Mouse (Mus musculus) cerebellum, adult 9-10 months (tissue): ENCODE measurements around the gene Slc2a13.
A peak's percentile ranks its signal among the peaks of the same experiment; 100 is the strongest.

Source experiments
- DNase-seq: peaks from one replicate; pipeline ENCODE4 v3.0.0; 2022

Gene Slc2a13

DNA sequence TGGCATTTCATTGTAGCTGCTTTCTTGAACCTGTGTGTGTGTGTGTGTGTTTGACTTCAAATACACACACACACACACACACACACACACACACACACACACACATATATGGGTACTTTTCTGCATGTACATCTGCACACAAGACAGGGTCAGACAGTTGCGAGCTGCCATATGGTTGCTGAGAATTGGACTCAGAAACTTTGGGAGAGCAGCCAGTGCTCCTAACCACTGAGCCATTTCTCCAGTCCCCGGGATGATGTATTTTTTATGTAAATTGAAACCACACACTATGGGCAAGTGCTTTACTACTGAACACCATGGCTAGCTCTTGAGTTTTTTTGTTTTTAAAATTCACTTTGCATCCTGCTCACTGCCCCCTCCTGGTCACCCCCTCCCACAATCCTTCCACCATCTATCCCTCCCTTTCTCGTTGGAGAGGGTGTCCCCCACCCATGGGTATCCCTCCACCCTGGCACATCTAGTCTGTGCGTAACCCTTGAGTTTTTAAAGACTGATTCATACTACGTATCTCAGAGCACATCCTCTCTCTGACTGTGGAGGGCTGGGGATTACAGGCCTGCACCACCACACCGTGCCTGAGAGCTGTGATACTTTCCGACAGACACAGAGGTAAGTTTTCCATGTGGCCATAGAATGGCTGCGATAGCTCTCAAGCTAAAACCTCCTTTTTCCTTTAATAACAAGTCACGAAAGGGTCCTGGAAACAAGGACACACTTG lies 200.4 kb downstream of the Slc2a13 start:
- DNase-seq, result no peak

DNA sequence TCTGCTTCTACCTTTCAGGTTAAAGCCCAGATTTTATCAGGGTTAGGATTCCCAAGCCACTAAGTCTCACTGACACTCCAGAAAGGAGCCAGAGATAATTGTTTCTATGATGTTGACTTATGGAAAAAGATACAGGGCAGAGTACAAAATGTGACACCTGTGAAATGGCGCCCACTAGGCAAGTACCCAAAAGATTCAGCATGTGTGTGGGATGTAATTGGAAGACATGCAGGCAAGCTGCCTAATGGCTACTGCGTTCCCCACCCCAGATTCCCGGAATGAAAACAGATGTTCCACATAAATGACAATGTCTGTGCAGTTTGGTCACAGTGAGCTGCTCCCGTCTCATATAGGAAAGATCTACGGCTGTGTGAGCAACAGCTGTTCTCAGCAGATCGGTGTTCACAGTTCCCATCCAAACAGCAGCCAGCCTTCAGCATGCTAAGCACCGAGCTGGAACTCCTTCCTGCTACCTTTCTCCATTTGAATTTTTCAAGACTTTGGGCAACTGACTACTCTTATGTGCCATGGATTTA lies 201.1 kb downstream of the Slc2a13 start:
- no peak for DNase-seq

DNA sequence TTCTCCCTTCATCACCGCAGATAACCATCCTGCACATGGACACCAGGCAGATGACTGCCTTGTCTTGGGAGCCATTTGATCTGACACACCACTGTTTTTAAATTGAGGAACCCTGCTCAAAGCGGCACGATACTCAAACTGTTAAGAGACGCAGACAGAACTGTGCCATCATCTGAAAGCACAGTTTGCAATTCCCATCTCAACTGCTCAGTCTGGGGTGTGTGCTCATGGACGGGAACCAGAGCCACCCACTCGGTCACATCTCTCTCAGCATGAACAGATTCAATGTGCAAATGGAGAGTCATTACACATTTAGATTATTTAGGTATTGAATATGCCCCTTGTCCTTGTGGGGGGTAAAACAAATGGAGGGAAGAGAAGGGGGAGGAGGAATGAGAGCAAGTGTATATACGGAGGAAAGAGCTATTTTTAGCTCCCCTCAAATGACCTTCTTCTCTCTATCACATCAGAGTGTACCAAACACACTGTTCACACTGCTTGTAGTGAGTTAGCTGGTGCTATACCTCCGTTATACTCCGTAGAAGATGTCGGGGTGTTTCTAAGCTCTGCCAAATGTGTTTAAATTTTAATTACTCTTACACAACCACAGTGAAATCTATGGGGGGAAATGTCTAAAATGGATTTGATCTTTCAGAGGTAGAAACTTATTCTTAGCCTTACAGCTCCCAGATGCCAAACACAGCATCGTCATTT lies 203.2 kb downstream of the Slc2a13 start:
- DNase-seq, result no peak

- DNase-seq, result peak; percentile 44
These were observed 212.6 kb downstream of the Slc2a13 start for GRCm38 (mm10) chr15:91360495-91360894.

GRCm38 (mm10) chr15:91351006-91351405 lies 222.1 kb downstream of the Slc2a13 start:
- DNase-seq, result no peak

- DNase-seq, result no peak
These were observed 234.7 kb downstream of the Slc2a13 start for GRCm38 (mm10) chr15:91338350-91338749.

- DNase-seq, result no peak
These were observed 238.6 kb downstream of the Slc2a13 start for GRCm38 (mm10) chr15:91334416-91334900.

DNA sequence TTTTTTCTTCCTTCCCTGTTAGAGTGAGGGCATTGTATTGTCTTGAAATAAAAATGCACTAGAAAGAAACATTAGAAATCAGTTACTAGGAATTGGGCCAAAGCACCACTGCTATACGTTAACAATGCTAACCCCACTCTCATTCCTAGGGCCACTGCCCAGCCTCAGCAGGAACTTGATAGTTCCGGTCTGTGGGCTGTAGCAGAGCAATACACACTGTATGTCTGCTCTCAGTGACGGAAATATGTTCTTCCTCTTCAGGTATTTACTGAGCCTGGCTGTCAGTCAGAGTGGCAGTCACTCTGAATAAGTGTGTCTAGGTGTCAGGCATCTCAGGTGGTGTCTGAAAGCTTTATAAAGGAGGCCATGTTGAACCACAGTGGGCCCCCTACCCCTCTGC lies 245.3 kb downstream of the Slc2a13 start:
- no peak for DNase-seq

DNA sequence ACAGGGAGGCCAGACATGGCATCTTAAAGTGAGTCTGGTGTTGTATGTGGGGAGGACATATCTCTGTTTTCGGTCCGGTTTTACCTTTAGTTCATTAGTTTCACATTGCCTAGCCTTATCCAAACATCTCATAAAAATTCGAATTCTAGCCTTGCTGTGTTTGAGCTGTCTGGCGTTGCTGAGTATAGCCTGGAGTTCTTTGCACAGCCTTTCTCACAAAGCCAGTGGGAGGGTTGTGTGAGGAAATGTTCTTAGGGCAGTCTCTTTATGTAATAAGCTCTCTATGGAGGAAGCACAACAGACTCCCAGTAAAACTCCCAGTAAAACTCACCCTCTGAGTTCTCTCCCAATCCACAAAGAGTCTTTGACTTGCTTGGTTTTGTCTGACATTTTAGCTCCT lies 246.0 kb downstream of the Slc2a13 start:
- DNase-seq, result no peak

DNA sequence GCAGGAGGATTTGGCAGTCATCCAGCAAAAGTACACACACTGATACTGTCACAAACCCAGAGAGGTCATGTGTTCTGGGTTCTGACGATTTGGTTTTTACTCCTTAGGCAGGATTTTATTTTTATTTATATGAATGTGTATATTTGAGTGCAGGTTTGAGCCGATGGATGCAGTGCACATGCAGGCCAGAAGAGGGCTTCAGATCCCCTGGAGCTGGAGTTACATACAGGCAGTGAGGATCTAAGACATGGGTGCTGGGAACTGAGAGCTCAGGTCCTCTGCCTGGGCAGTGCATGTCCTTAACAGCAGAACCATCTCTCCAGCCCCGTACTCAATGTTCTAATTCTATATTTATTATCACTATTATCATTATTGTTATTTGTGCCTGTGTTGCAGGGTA lies 253.7 kb downstream of the Slc2a13 start:
- DNase-seq, result no peak

GRCm38 (mm10) chr15:91316964-91317363 lies 256.1 kb downstream of the Slc2a13 start:
- DNase-seq, result no peak

DNA sequence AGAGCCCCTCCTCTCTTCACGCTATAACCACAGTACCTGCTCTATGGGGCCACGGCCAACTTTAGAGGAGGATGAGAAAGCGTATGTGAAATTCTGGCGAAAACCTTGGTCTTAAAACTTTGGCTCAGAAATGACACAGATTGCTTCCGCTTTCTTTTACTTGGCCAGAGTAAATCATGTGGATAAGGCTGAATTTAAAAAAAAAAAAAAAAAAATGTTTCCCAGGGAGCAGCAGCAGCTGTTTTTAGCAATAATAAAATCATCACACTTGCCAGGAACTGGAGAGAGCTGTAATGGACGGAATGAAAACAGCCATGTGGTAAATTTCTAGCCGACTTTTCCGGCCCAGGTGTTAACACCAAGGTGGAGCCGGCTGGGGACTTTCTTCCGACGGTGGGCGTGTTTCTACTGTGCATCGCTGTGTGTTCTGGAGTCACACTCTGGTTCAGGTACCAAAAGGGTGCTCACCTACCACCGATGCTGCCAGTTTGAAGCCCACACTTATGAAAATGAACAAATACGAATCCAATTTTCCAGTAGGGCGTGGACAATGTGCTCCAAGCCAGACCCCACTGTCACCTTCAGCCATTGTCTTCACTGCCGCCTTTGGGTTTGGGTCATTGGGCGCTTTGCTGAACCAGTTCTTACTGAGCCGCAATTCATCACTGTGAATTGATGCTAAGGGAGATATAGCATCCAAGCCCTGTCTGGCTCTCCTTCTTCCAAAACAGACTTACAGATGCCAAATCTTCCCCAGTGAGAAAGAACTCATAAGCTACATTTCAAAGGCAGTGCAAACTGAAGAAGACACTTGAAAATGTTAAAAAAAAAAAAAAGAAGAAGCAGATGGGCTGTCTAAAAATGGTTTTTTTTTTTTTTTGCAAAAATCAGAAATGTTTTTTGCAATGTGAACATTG lies 258.4 kb downstream of the Slc2a13 start:
- no peak for DNase-seq

DNA sequence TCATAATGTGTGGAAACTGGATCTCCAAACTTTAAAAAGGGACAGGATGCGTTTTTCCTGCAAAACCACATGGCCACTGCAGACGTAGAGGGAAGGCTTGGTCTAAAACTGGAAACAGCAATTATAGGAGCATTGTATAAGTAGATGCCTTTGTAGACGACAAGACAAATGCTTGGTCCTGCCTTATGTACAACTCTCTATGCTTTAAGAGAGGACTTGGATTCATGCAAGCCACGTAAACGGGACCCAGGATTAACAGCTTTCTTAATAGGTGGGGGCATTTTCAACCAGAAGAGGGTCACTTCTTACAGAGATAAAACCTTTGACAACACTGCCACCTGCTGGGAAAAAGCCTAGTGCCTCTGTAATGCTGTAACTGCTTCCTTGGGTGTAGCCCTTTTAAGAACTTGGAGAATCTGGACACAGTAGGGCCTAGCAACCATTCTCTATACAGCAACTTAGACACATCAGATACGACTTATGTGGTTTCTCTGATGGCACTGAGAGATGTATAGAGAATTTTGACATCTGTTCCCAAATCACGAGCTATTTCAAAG lies 268.7 kb downstream of the Slc2a13 start:
- DNase-seq, result no peak

GRCm38 (mm10) chr15:91301366-91301765 lies 271.7 kb downstream of the Slc2a13 start:
- DNase-seq, result peak; percentile 93

DNA sequence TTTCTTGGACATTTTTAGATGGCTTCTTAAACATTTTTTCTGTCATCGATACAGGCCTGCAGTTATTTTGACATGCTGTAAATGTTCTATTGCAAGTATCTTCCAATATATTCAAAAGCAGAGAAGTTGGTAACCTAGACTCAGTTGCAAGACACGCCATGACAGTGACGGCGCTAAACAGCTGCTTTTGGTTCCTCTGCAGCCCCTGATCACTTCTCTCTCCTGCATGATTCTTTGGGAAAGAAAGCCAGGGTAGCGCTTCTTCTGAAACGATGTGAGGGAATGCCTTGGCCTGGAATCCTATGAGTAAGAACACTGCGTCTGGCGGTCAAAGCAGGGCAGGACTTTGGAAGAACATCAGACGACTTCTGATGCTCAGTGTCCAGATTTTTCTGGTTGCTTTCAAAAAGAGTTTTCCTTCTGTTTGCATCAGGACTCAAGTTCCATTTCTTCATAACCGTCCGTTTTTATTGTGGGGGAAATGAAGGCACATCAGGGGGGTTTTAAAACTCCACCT lies 273.7 kb downstream of the Slc2a13 start:
- no peak for DNase-seq

GRCm38 (mm10) chr15:91283418-91283817 lies 289.6 kb downstream of the Slc2a13 start:
- no peak for DNase-seq

GRCm38 (mm10) chr15:91282822-91283221 lies 290.2 kb downstream of the Slc2a13 start:
- no peak for DNase-seq

- no peak for DNase-seq
These were observed 291.5 kb downstream of the Slc2a13 start for GRCm38 (mm10) chr15:91281521-91281920.

DNA sequence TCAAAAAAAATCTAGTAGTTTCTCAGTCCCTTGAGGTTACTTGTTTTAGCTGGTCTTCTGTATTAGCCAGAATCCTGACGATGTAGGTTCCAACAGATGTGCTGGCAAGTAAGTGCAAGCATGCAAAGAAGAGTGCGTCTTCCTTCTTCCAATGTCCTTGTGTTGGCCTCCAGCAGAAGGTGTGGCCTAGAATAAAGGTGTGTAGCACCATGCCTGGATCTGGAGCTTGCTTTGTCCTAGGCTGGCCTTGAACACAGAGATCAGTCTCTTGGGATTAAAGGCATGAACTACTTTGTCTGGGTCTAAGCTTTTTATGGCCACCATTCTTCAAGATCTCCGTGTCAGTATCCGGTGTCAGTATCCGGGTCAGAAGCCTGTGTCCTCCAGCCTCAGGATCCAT lies 293.5 kb downstream of the Slc2a13 start:
- no peak for DNase-seq

DNA sequence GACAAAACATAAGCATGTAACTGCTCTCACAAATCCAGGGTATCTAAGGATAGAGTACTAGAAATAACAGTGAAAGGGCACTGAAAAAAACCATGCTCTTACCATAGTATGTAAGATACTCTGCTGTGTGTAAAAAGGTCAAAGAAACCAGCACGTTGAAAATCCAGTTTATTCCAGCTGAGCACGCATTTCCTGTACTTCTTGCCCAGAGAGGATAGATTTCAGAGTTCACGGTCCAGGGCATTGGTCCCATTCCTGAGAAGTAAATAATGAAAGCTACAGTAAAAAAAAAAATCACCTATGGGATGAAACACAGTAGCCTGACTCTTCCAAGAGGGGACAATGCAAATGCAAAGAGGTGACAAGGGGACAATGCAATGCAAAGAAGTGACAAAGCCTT lies 297.1 kb downstream of the Slc2a13 start:
- no peak for DNase-seq

DNA sequence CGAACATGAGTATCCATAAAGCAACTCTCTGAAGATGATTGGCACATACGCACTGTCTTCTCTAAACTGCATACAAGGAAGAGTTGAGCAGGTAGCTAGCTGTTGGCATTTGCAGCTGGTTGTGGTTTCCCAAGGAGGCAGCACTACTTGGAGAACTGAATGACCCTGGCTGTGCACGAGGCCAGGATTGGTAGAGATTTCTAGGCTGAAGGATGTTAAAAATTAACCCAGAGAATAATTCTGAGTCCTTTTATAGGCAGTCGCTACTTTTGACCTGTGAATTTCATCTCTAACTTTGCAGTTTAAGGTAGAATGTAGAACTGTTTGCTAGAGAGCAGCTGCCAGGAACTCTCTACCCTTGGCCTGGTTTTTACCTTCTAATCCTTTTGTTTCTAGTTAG lies 304.5 kb downstream of the Slc2a13 start:
- no peak for DNase-seq

- no peak for DNase-seq
These were observed 309.1 kb downstream of the Slc2a13 start for GRCm38 (mm10) chr15:91263926-91264325.
